Mouse (Mus musculus): ENCODE results near the gene Ikzf5.

- TF ChIP-seq CTCF (IDR thresholded peaks at IDR 0.05; ENCODE audit: low read depth, low read length) (no peak), GATA2 (IDR thresholded peaks at IDR 0.05; ENCODE audit: borderline replicate concordance, low read depth, low read length) (no peak)
These were observed 38.3 kb downstream of the Ikzf5 start for GRCm38 (mm10) chr7:131371880-131372651.
